Mouse (Mus musculus) MEL (cell line): ENCODE measurements at regions not wholly inside any gene's neighbourhood (a gene's known extent, or its start where the extent isn't known, plus 50 kb on each side); places are given as distances from the start of the nearest gene placed in this dataset.
"Not testable (repeated sequence)": the region's sequence is repeated elsewhere in the genome, so short reads cannot be mapped to it uniquely, and the experiment has no call there.

Experiments used
- CTCF ChIP-seq, 3 experiments: IDR thresholded peaks in 2 of 3; conservative IDR thresholded peaks in 1 of 3; 2 replicates each; pipeline ENCODE4 v1.5.1; 2011 to 2012; ENCODE audit warnings: low read length in 3 of 3, low read depth in 2 of 3, mild to moderate bottlenecking in 2 of 3, improper control_type of control experiment in 1 of 3, inconsistent platforms in 1 of 3, mixed read lengths in 1 of 3, moderate library complexity in 1 of 3; ENCODE audit not compliant: control insufficient read depth in 1 of 3, insufficient read depth in 1 of 3, poor library complexity in 1 of 3, severe bottlenecking in 1 of 3
- MYC ChIP-seq: IDR thresholded peaks from 2 replicates; pipeline ENCODE4 v1.6.1; 2011; ENCODE audit warnings: low read depth, mild to moderate bottlenecking, low read length, improper control_type of control experiment, moderate library complexity
- ZNF384 ChIP-seq: IDR thresholded peaks from 2 replicates; pipeline ENCODE4 v1.6.1; 2012; ENCODE audit warnings: low read depth, mild to moderate bottlenecking, inconsistent platforms, low read length, improper control_type of control experiment

DNA sequence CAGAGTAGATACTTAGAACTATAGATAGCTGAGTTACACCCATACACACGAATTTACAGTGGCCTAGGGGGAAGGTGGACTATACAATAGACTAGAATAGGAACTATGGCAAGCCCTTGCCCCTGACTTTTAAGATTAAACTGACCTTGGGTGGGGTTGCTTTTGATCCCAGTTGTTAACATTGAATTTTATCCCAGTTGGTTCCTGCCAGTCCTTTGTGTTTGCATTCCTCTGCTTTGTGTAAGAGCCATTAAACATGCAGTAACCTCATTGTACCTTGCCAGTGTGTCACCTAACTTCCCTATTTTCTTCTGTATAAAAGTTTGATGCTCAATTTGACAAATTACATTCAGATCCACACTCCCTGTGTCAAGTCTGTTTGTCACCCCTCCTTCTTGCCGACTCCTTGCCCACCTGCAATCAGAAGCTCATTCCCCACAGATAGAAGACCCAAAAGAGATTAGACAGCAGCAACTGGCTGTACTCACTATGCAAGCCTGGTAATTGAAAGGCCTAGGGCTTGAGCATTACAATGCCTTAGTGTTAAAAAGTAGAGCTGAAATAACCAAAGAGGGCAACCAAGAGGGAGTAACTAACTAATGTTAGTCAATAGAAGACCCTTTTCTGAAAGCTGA, 182.6 kb downstream of the Snca start:
- not testable (repeated sequence) for TF ChIP-seq CTCF (IDR thresholded peaks at IDR 0.05 in 2 of 3, conservative IDR thresholded peaks at IDR 0.05 in 1 of 3; ENCODE audit: control insufficient read depth in 1 of 3, insufficient read depth in 1 of 3, low read depth in 2 of 3, low read length in 3 of 3, poor library complexity in 1 of 3, severe bottlenecking in 1 of 3); MYC; ZNF384
